Mouse (Mus musculus): Measurements from ENCODE around the gene Olfr1322. TPM values are rescaled to one million over a fixed set of nuclear protein-coding genes. Genes with fewer than 3 reads are reported as not detected.

Gene Olfr1322
- not detected in 2 replicates for polyA plus RNA-seq (2012; rRNA removed)

DNA sequence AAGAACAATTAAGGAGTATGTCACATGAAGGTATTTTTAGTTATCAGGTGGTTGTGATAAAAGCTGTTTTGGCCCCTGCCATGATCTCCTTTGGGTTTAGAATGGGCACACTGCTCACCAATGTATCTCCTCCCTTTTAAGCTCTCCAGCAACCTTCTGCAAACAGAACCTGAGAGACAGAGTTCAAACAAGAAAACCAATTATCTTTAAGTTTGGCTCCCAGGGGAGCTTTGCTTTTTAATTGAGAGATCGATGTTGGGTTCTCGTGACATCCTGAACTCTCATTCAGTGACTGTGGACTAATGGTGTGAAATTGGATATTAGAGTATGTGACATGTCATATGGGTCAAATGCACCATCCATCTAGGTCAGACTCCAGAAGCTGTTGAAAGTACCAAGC lies at the start of gene Olfr1322:
Gene Olfr1322 (minus strand): TSS at position 101 of the 400 bp plus-strand sequence.

Other genes starting within 250 kb of the Olfr1322 start
- gene Olfr1320, start 219.2 kb downstream of the Olfr1322 start, polyA plus RNA-seq (2012; rRNA removed): not detected in 2 replicates
- not detected in 2 replicates for gene Olfr1321, start 156.4 kb downstream of the Olfr1322 start, polyA plus RNA-seq (2012; rRNA removed)
- 3.1 and 3.2 TPM in 2 replicates for gene Igsf1, start 93.7 kb downstream of the Olfr1322 start, polyA plus RNA-seq (2012; rRNA removed)
- not detected in 2 replicates for gene Olfr1323, start 127.9 kb upstream of the Olfr1322 start, polyA plus RNA-seq (2012; rRNA removed)

All from central nervous system, embryonic 11.5 days (tissue).